Mouse (Mus musculus): ENCODE data around the gene Gm11983. TPM values are rescaled to one million over a fixed set of nuclear protein-coding genes. Genes with fewer than 3 reads are reported as not detected.
"Not testable (repeated sequence)": the region's sequence is repeated elsewhere in the genome, so short reads cannot be mapped to it uniquely, and the experiment has no call there.

Gm11983 gene
- polyA plus RNA-seq, 1 experiment = not detected

DNA sequence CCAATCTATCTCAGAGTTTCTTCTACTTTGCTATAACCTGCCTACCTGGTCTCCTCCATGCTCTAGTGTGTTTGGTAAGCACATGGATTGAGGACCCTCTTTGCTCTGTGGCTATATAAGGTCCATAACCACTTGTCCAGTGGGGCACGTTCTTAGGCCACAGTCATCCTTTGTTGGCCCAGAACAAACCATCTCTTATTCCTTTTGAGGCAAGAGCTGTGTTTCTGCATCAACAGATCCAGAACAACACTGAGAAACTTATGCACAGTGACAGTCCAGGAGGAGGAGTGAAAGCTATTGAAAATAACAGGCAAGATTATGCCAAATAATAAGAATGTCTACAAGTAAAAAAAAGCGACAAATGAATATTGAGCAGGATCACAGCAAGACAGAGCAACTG, 6.4 kb upstream of the Gm11983 start:
- TF ChIP-seq CTCF (IDR thresholded peaks at IDR 0.05; ENCODE audit: low read depth, low read length) (no peak), POLR2A (IDR thresholded peaks at IDR 0.05; ENCODE audit: borderline replicate concordance, low read depth, low read length) (no peak)
- no peaks in the 10 kb centered on the region for H3K4me1 ChIP-seq (ENCODE audit: control insufficient read depth, insufficient read depth, low read length)

DNA sequence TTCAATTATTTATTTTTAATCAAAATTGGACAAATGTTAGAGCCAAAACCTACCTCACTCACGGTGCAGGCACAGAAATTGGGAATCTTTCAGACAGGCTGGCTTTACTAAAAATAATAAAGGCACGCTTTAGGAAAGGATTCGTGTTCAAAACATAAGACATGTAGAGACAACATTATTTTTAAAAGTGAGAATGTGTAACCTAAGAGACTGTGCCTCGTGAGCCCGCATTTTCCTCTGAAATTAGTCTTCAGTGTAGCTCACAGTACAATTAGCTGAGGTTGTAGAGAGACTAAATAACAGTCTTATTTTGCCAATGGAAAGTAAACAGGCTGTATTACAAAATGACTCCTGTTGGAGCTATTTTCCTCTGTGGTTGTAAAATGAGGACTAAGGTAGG, 4.7 kb upstream of the Gm11983 start:
- Histone ChIP-seq H3K4me1 (ENCODE audit: control insufficient read depth, insufficient read depth, low read length) (no peaks in the 10 kb centered on the region), H3K4me3 (ENCODE audit: insufficient read depth, low read length) (no peak overlapping the region), H3K27ac (ENCODE audit: insufficient read depth, low read depth, low read length) (no peak overlapping the region)
- TF ChIP-seq POLR2A (IDR thresholded peaks at IDR 0.05; ENCODE audit: borderline replicate concordance, low read depth, low read length) (no peak), CTCF (IDR thresholded peaks at IDR 0.05; ENCODE audit: low read depth, low read length) (no peak)

More for the DNA sequence above, 6.4 kb upstream of the Gm11983 start:
- Histone ChIP-seq H3K27ac (ENCODE audit: insufficient read depth, low read depth, low read length) (no peak overlapping the region), H3K4me3 (ENCODE audit: insufficient read depth, low read length) (no peak overlapping the region)

DNA sequence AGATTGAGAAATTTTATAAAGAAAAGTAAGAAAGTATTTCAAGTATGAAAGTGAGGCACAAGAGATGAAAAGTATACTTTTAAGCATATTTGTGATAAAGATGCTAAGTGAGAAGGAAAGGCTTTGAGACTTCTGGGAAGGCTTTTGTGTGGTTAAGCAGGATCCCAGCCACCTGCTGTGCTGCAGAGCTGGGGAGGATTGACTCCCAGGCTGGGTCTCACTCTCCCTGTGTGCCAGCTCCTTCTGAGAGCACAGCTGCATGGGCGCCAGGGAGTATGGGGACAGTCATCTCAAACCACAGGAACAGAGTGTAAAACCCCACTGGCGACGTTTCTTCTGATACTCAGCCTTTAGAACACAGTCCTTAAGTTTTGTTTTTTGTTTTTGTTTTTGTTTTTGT, 3.3 kb upstream of the Gm11983 start:
- TF ChIP-seq CTCF (IDR thresholded peaks at IDR 0.05; ENCODE audit: low read depth, low read length) (no peak), POLR2A (IDR thresholded peaks at IDR 0.05; ENCODE audit: borderline replicate concordance, low read depth, low read length) (no peak)
- Histone ChIP-seq H3K4me1 (ENCODE audit: control insufficient read depth, insufficient read depth, low read length) (no peaks in the 10 kb centered on the region), H3K4me3 (ENCODE audit: insufficient read depth, low read length) (no peak overlapping the region), H3K27ac (ENCODE audit: insufficient read depth, low read depth, low read length) (no peak overlapping the region)

DNA sequence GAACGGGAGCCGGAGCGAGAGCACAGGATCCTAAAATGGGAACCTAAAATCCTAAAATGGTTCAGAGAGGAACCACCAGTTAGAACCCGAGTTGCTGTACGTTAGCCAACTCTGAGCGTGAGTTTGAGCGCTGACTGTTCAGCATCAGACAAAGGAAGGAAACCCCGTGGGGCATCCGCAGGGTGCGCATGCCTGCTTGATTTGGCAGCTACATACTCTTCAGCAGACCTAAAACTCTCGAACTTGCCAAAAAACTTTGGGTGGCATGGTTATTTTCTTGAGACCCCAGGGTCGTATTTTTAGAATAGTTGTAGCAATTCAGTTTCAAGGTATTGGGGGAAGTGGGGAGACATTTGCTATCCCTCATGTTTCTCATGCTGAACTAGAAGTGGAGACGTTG, 2.8 kb downstream of the Gm11983 start:
- no peak overlapping the region for H3K27ac ChIP-seq (ENCODE audit: insufficient read depth, low read depth, low read length)
- TF ChIP-seq CTCF (IDR thresholded peaks at IDR 0.05; ENCODE audit: low read depth, low read length) (no peak), POLR2A (IDR thresholded peaks at IDR 0.05; ENCODE audit: borderline replicate concordance, low read depth, low read length) (no peak)
- H3K4me3 ChIP-seq (ENCODE audit: insufficient read depth, low read length) = no peak overlapping the region
- no peaks in the 10 kb centered on the region for H3K4me1 ChIP-seq (ENCODE audit: control insufficient read depth, insufficient read depth, low read length)

DNA sequence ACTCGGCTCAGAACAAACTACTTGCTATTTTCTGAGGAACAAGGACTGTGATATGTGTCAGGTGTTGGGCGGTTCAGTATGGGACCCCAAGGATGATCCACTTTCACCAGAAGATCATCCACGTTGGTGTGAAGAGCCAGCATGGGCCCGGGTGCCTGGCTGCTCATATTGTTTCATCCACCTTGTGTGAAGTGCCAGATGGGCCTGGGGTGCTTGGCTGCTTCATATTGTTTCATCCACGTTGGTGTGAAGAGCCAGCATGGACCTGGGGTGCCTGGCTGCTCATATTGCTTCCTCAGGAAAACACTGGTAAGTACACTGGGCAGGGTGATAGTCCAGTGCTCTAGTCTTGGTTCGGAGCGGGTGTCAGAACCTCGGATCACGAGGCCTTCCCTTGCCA, 3.7 kb downstream of the Gm11983 start:
- no peaks in the 10 kb centered on the region for H3K4me1 ChIP-seq (ENCODE audit: control insufficient read depth, insufficient read depth, low read length)
- TF ChIP-seq CTCF (IDR thresholded peaks at IDR 0.05; ENCODE audit: low read depth, low read length) (no peak), POLR2A (IDR thresholded peaks at IDR 0.05; ENCODE audit: borderline replicate concordance, low read depth, low read length) (no peak)
- H3K27ac ChIP-seq (ENCODE audit: insufficient read depth, low read depth, low read length) = no peak overlapping the region
- H3K4me3 ChIP-seq (ENCODE audit: insufficient read depth, low read length) = no peak overlapping the region

DNA sequence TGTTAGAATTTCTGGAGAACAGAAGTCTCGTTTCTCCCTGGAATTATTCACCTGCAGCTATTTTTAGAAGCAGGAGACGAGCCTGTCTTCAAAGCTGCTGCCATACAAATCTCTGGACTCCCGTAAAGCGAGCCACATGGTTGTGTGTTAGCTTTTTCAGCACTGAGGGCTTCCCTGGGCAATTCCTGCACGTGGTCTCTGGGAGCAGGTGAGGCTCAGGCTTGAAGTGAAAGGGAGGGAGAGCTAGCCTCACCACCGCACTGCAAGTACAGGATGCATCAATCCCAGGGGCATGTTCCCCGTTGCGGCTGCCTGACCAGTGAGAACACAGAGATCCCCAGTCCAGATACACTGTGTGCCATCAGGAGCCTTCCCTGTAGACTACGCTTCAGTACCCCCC, 5.5 kb downstream of the Gm11983 start:
- Histone ChIP-seq H3K4me3 (ENCODE audit: insufficient read depth, low read length) (no peak overlapping the region), H3K27ac (ENCODE audit: insufficient read depth, low read depth, low read length) (no peak overlapping the region), H3K4me1 (ENCODE audit: control insufficient read depth, insufficient read depth, low read length) (no peaks in the 10 kb centered on the region)
- no peak for TF ChIP-seq CTCF (IDR thresholded peaks at IDR 0.05; ENCODE audit: low read depth, low read length)
- no peak for TF ChIP-seq POLR2A (IDR thresholded peaks at IDR 0.05; ENCODE audit: borderline replicate concordance, low read depth, low read length)

DNA sequence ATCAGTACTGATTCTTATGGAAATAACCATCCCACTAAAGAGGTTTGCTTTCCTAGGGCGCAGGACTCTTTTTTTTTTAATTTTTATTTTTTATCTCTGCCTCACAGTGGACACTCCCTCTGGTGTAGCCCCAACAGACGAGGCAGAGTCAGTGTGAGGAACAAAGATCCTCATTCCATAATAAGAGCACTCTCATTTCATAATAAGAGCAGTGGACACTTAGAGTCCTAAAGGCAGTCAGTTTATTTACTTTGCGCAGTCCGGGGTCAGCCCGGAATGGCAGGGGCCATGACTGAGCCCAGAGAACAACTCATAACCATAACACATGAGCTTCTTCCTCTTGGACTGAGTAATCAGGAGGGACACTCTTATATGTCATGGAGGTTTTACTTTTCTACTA, 9.3 kb downstream of the Gm11983 start:
- Histone ChIP-seq H3K4me1 (ENCODE audit: control insufficient read depth, insufficient read depth, low read length) (no peaks in the 10 kb centered on the region), H3K4me3 (ENCODE audit: insufficient read depth, low read length) (no peak overlapping the region), H3K27ac (ENCODE audit: insufficient read depth, low read depth, low read length) (no peak overlapping the region)
- TF ChIP-seq CTCF (IDR thresholded peaks at IDR 0.05; ENCODE audit: low read depth, low read length) (no peak), POLR2A (IDR thresholded peaks at IDR 0.05; ENCODE audit: borderline replicate concordance, low read depth, low read length) (no peak)

- Histone ChIP-seq H3K4me1 (ENCODE audit: control insufficient read depth, insufficient read depth, low read length) (no peaks in the 10 kb centered on the region), H3K27ac (ENCODE audit: insufficient read depth, low read depth, low read length) (no peak overlapping the region), H3K4me3 (ENCODE audit: insufficient read depth, low read length) (no peak overlapping the region)
- TF ChIP-seq POLR2A (IDR thresholded peaks at IDR 0.05; ENCODE audit: borderline replicate concordance, low read depth, low read length) = no peak
- no peak for TF ChIP-seq CTCF (IDR thresholded peaks at IDR 0.05; ENCODE audit: low read depth, low read length)
Observed at GRCm38 (mm10) chr11:6826157-6826556, 11.3 kb downstream of the Gm11983 start.

- TF ChIP-seq POLR2A (IDR thresholded peaks at IDR 0.05; ENCODE audit: borderline replicate concordance, low read depth, low read length) (no peak), CTCF (IDR thresholded peaks at IDR 0.05; ENCODE audit: low read depth, low read length) (no peak)
- Histone ChIP-seq H3K4me3 (ENCODE audit: insufficient read depth, low read length) (no peak overlapping the region), H3K4me1 (ENCODE audit: control insufficient read depth, insufficient read depth, low read length) (no peaks in the 10 kb centered on the region), H3K27ac (ENCODE audit: insufficient read depth, low read depth, low read length) (no peak overlapping the region)
Observed at GRCm38 (mm10) chr11:6823176-6823575, 14.3 kb downstream of the Gm11983 start.

GRCm38 (mm10) chr11:6814486-6814885, 23.0 kb downstream of the Gm11983 start:
- H3K4me1 ChIP-seq (ENCODE audit: control insufficient read depth, insufficient read depth, low read length) = no peaks in the 10 kb centered on the region
- H3K4me3 ChIP-seq (ENCODE audit: insufficient read depth, low read length) = no peak overlapping the region
- TF ChIP-seq CTCF (IDR thresholded peaks at IDR 0.05; ENCODE audit: low read depth, low read length) (no peak), POLR2A (IDR thresholded peaks at IDR 0.05; ENCODE audit: borderline replicate concordance, low read depth, low read length) (no peak)
- H3K27ac ChIP-seq (ENCODE audit: insufficient read depth, low read depth, low read length) = no peak overlapping the region

- H3K4me3 ChIP-seq (ENCODE audit: insufficient read depth, low read length); H3K4me1 ChIP-seq (ENCODE audit: control insufficient read depth, insufficient read depth, low read length); H3K27ac ChIP-seq (ENCODE audit: insufficient read depth, low read depth, low read length): not testable (repeated sequence)
Observed at GRCm38 (mm10) chr11:6802879-6803278, 34.6 kb downstream of the Gm11983 start.
